Mouse (Mus musculus) stomach, postnatal 0 days (tissue): ENCODE data around the gene Stac3. TPM values are rescaled to one million over a fixed set of nuclear protein-coding genes. Genes with fewer than 3 reads are reported as not detected.
A peak's percentile ranks its signal among the peaks of the same experiment; 100 is the strongest.

ENCODE experiments used
- ATAC-seq: fragments of 200-750 bp; cut with Nextera tagmentation; 2 replicates; pipeline ENCODE4 v1.8.0; 2017; ENCODE audit not compliant: low FRiP score, low TSS enrichment
- DNase-seq: peaks from one replicate; pipeline ENCODE4 v3.0.0-alpha.2; 2016; ENCODE audit warnings: low spot score
- H3K27ac ChIP-seq: fragments of 300-500 bp; sonication (generic); replicated peaks from 2 replicates; pipeline ENCODE4 v1.5.1; 2014; ENCODE audit warnings: mild to moderate bottlenecking, control low read depth
- H3K27me3 ChIP-seq: fragments of 300-500 bp; sonication (generic); 2 replicates; pipeline ENCODE4 v1.6.1; 2014; ENCODE audit warnings: low read length; ENCODE audit not compliant: control insufficient read depth, insufficient read depth
- H3K36me3 ChIP-seq: fragments of 300-500 bp; sonication (generic); 2 replicates; pipeline ENCODE4 v1.6.1; 2014; ENCODE audit warnings: low read length, mixed read lengths; ENCODE audit not compliant: control insufficient read depth, insufficient read depth
- H3K4me1 ChIP-seq: fragments of 300-500 bp; sonication (generic); replicated peaks from 2 replicates; pipeline ENCODE4 v1.6.1; 2014; ENCODE audit warnings: antibody characterized with exemption; ENCODE audit not compliant: control insufficient read depth, insufficient read depth
- H3K4me2 ChIP-seq: fragments of 300-500 bp; sonication (generic); replicated peaks from 2 replicates; pipeline ENCODE4 v1.6.1; 2014; ENCODE audit warnings: low read depth, mild to moderate bottlenecking, control low read depth, moderate library complexity
- H3K4me3 ChIP-seq: fragments of 300-500 bp; sonication (generic); 2 replicates; pipeline ENCODE4 v1.5.1; 2014; ENCODE audit warnings: low read depth, low read length, control low read depth
- H3K9ac ChIP-seq: fragments of 300-500 bp; sonication (generic); 2 replicates; pipeline ENCODE4 v1.6.1; 2014; ENCODE audit warnings: mild to moderate bottlenecking, low read length, control low read depth, mixed read lengths
- H3K9me3 ChIP-seq: fragments of 300-500 bp; sonication (generic); 2 replicates; pipeline ENCODE4 v1.6.1; 2016; ENCODE audit warnings: low read length; ENCODE audit not compliant: control insufficient read depth
- CTCF ChIP-seq: IDR thresholded peaks from 2 replicates; pipeline ENCODE4 v1.5.1; 2016; ENCODE audit warnings: antibody characterized with exemption, low read depth, mild to moderate bottlenecking, moderate library complexity
- EP300 ChIP-seq: optimal IDR thresholded peaks from 2 replicates; pipeline ENCODE3; 2016; ENCODE audit warnings: antibody characterized with exemption
- WGBS: fragments of 180-500 bp; shearing (Covaris S2); extraction: QIAGEN DNeasy Blood & Tissue Kit; methylation state at CpG from one replicate; pipeline ENCODE4 v1.1.7; 2014; 5-methylcytosine and 5-hydroxymethylcytosine counted together
- polyA plus RNA-seq: library from polyadenylated mRNA; unstranded; fragments of >200 nt; fragmentation: Nextera tagmentation; extraction: Ambion mirVana; gene quantifications from 2 replicates; pipeline ENCODE4 v1.2.1, GENCODE M21; 2015

Gene Stac3
- 0.23 and 0.40 TPM in 2 replicates for polyA plus RNA-seq

- H3K27me3 ChIP-seq, result no peaks in the 10 kb centered on the region
- H3K4me3 ChIP-seq, result no peak within 1 kb of the TSS
- DNase-seq, result no peak
- no peak for TF ChIP-seq CTCF
- TF ChIP-seq EP300, result no peak
- WGBS, result 68% methylated on average over 12 of the region's 13 CpGs
- ATAC-seq, result 0 out of 2 replicates have a peak, but pooled peaks have one; percentile 28
- H3K9me3 ChIP-seq, result no peaks in the 10 kb centered on the region
- no peaks in the 10 kb centered on the region for H3K4me1 ChIP-seq
- H3K4me2 ChIP-seq, result no peak within 1 kb of the TSS
- H3K36me3 ChIP-seq, result peaks cover 21% of the 10 kb centered on the region
- H3K27ac ChIP-seq, result no peak within 1 kb of the TSS
- H3K9ac ChIP-seq, result no peak within 1 kb of the TSS
Observed at GRCm38 (mm10) chr10:127500894-127501893, at the start of gene Stac3. Gene Stac3, plus strand, starts transcription at chr10:127501686.

- Histone ChIP-seq H3K4me3 (no peak overlapping the region), H3K27me3 (no peaks in the 10 kb centered on the region), H3K36me3 (peaks cover 22% of the 10 kb centered on the region), H3K9me3 (no peaks in the 10 kb centered on the region), H3K4me2 (no peak overlapping the region), H3K4me1 (no peaks in the 10 kb centered on the region), H3K27ac (no peak overlapping the region), H3K9ac (no peak overlapping the region)
- DNase-seq (no peak), ATAC-seq (no peak)
- no peak for TF ChIP-seq EP300
- TF ChIP-seq CTCF, result no peak
- WGBS, result 100% methylated on average over 1 of the region's 1 CpGs
Observed at GRCm38 (mm10) chr10:127453701-127454100, 47.8 kb upstream of the Stac3 start.

- H3K27ac ChIP-seq, result no peak overlapping the region
- H3K4me1 ChIP-seq, result no peaks in the 10 kb centered on the region
- no peak overlapping the region for H3K9ac ChIP-seq
- H3K36me3 ChIP-seq, result peaks cover 17% of the 10 kb centered on the region
- TF ChIP-seq CTCF, result no peak
- TF ChIP-seq EP300, result no peak
- DNase-seq, result no peak
- H3K4me2 ChIP-seq, result no peak overlapping the region
- no peak for ATAC-seq
- 80% methylated on average over 5 of the region's 5 CpGs for WGBS
- no peaks in the 10 kb centered on the region for H3K27me3 ChIP-seq
- H3K9me3 ChIP-seq, result no peaks in the 10 kb centered on the region
- no peak overlapping the region for H3K4me3 ChIP-seq
Observed at GRCm38 (mm10) chr10:127462411-127463096, 38.9 kb upstream of the Stac3 start.

- no peak overlapping the region for H3K9ac ChIP-seq
- H3K9me3 ChIP-seq, result no peaks in the 10 kb centered on the region
- H3K4me1 ChIP-seq, result no peaks in the 10 kb centered on the region
- no peak for TF ChIP-seq EP300
- TF ChIP-seq CTCF, result no peak
- no peak for DNase-seq
- no peak overlapping the region for H3K4me2 ChIP-seq
- WGBS, result 63% methylated on average over 15 of the region's 15 CpGs
- H3K4me3 ChIP-seq, result no peak overlapping the region
- no peaks in the 10 kb centered on the region for H3K27me3 ChIP-seq
- no peak for ATAC-seq
- H3K27ac ChIP-seq, result no peak overlapping the region
- H3K36me3 ChIP-seq, result peaks cover 8% of the 10 kb centered on the region
Observed at GRCm38 (mm10) chr10:127471281-127471988, 30.1 kb upstream of the Stac3 start.

GRCm38 (mm10) chr10:127472722-127473121 is 28.8 kb upstream of the Stac3 start:
- H3K27ac ChIP-seq, result no peak overlapping the region
- H3K36me3 ChIP-seq, result peaks cover 12% of the 10 kb centered on the region; the same call in 1 of the 2 replicates
- ATAC-seq, result no peak
- H3K4me2 ChIP-seq, result no peak overlapping the region
- no peak for DNase-seq
- 89% methylated on average over 9 of the region's 9 CpGs for WGBS
- TF ChIP-seq CTCF (no peak), EP300 (no peak)
- H3K4me1 ChIP-seq, result no peaks in the 10 kb centered on the region
- H3K27me3 ChIP-seq, result no peaks in the 10 kb centered on the region
- no peak overlapping the region for H3K9ac ChIP-seq
- no peaks in the 10 kb centered on the region for H3K9me3 ChIP-seq
- no peak overlapping the region for H3K4me3 ChIP-seq
